Mouse (Mus musculus) heart, postnatal 0 days (tissue): ENCODE results near the gene Gm20878. TPM values are rescaled to one million over a fixed set of nuclear protein-coding genes. Genes with fewer than 3 reads are reported as not detected.
"Not testable (repeated sequence)": the region's sequence is repeated elsewhere in the genome, so short reads cannot be mapped to it uniquely, and the experiment has no call there.

Experiments
- ATAC-seq: fragments of 200-750 bp; cut with Nextera tagmentation; 2 replicates; pipeline ENCODE4 v1.8.0; 2017; ENCODE audit warnings: low read depth, moderate number of reproducible peaks, moderate library complexity; ENCODE audit not compliant: insufficient read depth
- DNase-seq: peaks from one replicate; pipeline ENCODE4 v3.0.0-alpha.2; 2016; ENCODE audit warnings: low spot score
- H3K27ac ChIP-seq: fragments of 300-500 bp; sonication (generic); 2 replicates; pipeline ENCODE4 v1.5.1; 2014; ENCODE audit warnings: low read depth, mild to moderate bottlenecking
- H3K27me3 ChIP-seq: fragments of 300-500 bp; sonication (generic); 2 replicates; pipeline ENCODE4 v1.6.1; 2014; ENCODE audit warnings: low read length, mixed read lengths; ENCODE audit not compliant: control insufficient read depth, insufficient read depth
- H3K36me3 ChIP-seq: fragments of 300-500 bp; sonication (generic); replicated peaks from 2 replicates; pipeline ENCODE4 v1.6.1; 2014; ENCODE audit warnings: low read length, mixed read lengths; ENCODE audit not compliant: control insufficient read depth, insufficient read depth
- H3K4me1 ChIP-seq: fragments of 300-500 bp; sonication (generic); 2 replicates; pipeline ENCODE4 v1.6.1; 2014; ENCODE audit warnings: antibody characterized with exemption; ENCODE audit not compliant: control insufficient read depth, insufficient read depth
- H3K4me2 ChIP-seq: fragments of 300-500 bp; sonication (generic); 2 replicates; pipeline ENCODE4 v1.6.1; 2014; ENCODE audit warnings: low read depth, mild to moderate bottlenecking, low read length, moderate library complexity
- H3K4me3 ChIP-seq: fragments of 300-500 bp; sonication (generic); 2 replicates; pipeline ENCODE4 v1.5.1; 2014; ENCODE audit warnings: low read depth, low read length
- H3K9ac ChIP-seq: fragments of 300-500 bp; sonication (generic); replicated peaks from 2 replicates; pipeline ENCODE4 v1.6.1; 2014; ENCODE audit warnings: low read depth, low read length, mixed read lengths
- H3K9me3 ChIP-seq: fragments of 300-500 bp; sonication (generic); replicated peaks from 2 replicates; pipeline ENCODE4 v1.6.1; 2016; ENCODE audit warnings: low read length; ENCODE audit not compliant: control insufficient read depth
- WGBS: fragments of 180-500 bp; shearing (Covaris S2); extraction: QIAGEN DNeasy Blood & Tissue Kit; methylation state at CpG from one replicate; pipeline ENCODE4 v1.1.7; 2014; 5-methylcytosine and 5-hydroxymethylcytosine counted together
- polyA plus RNA-seq: library from polyadenylated mRNA; unstranded; fragments of >200 nt; fragmentation: Nextera tagmentation; extraction: Ambion mirVana; gene quantifications from 2 replicates; pipeline ENCODE4 v1.2.1, GENCODE M21; 2015
- total RNA-seq: library from RNA; depleted of rRNA; stranded (reverse); fragments of >200 nt; gene quantifications from 2 replicates; pipeline ENCODE4 v1.2.3, GENCODE M21; 2014; ENCODE audit warnings: low replicate concordance; rRNA removed

The Gm20878 gene
- 0.89 TPM in 1 of 2 replicates, not detected in the other for total RNA-seq
- polyA plus RNA-seq: 0.92 and 1.1 TPM in 2 replicates

GRCm38 (mm10) chr4:41941272-41941671 is at the start of gene Gm20878:
Gene Gm20878 (plus strand): TSS chr4:41941572.
- not testable (repeated sequence) for H3K9ac ChIP-seq, H3K4me3 ChIP-seq, H3K4me2 ChIP-seq, DNase-seq, H3K27me3 ChIP-seq, H3K4me1 ChIP-seq, ATAC-seq, H3K9me3 ChIP-seq, H3K36me3 ChIP-seq, H3K27ac ChIP-seq
- WGBS: no CpG with 5 or more reads among the region's 8 CpGs

DNA sequence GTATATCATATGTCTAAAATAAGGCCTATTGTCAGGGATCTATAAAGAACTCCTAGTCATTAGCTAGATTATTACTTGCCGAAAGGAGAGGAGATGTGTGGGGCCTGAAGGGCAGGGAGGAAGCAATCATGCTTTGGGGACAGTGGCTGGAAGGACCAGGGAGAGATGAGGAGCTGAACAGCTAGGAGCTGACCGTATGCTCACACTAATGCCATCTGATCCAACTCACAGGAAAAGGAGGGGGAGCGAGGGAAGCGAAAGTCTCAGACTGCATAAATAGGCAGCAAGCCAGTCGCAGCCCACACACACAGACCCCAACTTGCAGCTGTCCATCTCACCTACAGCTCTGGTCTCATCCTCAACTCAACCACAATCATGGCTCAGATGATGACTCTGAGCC is 38.1 kb upstream of the Gm20878 start, which contains the start of gene Gm21541:
Gene Gm21541 (plus strand): TSS at position 301 of the 400 bp plus-strand sequence.
- H3K9me3 ChIP-seq, H3K4me1 ChIP-seq, H3K4me2 ChIP-seq, ATAC-seq, H3K27me3 ChIP-seq, H3K36me3 ChIP-seq, H3K9ac ChIP-seq, DNase-seq, H3K4me3 ChIP-seq, H3K27ac ChIP-seq: not testable (repeated sequence)
- WGBS: no CpG with 5 or more reads among the region's 5 CpGs

DNA sequence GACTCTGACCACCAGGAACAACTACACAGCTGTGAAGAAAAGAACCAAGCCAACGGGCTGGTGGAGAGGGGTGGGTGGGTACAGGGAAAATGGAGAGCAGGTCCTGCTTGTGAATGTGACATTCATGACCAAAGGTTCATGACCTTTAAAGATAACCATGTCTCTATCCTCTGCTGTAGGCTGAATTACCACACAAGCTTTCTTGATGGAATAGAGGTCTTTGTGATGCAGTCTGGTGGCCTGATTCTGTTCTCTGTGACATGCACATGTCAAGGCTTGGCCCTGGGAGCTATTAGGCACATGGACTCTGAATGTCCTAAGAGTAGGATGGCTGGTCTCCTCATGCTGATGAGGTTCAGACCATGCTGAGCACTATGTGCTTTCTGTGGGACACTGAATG is 24.4 kb downstream of the Gm20878 start, which contains the start of gene Fam205a4:
Gene Fam205a4 (plus strand): TSS at position 301 of the 400 bp plus-strand sequence.
- not testable (repeated sequence) for H3K9ac ChIP-seq, H3K4me3 ChIP-seq, H3K27ac ChIP-seq, H3K4me1 ChIP-seq, ATAC-seq, H3K4me2 ChIP-seq, DNase-seq, H3K27me3 ChIP-seq, H3K36me3 ChIP-seq, H3K9me3 ChIP-seq
- no CpG with 5 or more reads among the region's 1 CpGs for WGBS

Other genes with a start within 250 kb of the Gm20878 start
- 0.31 TPM in 1 of 2 replicates, not detected in the other for gene Cntfr, start 244.5 kb upstream of the Gm20878 start, total RNA-seq
- 0.38 and 0.41 TPM in 2 replicates for gene Cntfr, start 244.5 kb upstream of the Gm20878 start, polyA plus RNA-seq
- 77.1 and 110 TPM in 2 replicates for gene Il11ra1, start 241.6 kb upstream of the Gm20878 start, total RNA-seq
- 104 and 116 TPM in 2 replicates for gene Il11ra1, start 241.6 kb upstream of the Gm20878 start, polyA plus RNA-seq
- 49.6 and 49.8 TPM in 2 replicates for gene Rpp25l, start 228.0 kb upstream of the Gm20878 start, total RNA-seq
- 38.9 and 40.2 TPM in 2 replicates for gene Rpp25l, start 228.0 kb upstream of the Gm20878 start, polyA plus RNA-seq
- gene Dctn3, start 218.4 kb upstream of the Gm20878 start, total RNA-seq: 81.6 and 121 TPM in 2 replicates
- gene Dctn3, start 218.4 kb upstream of the Gm20878 start, polyA plus RNA-seq: 161 and 165 TPM in 2 replicates
- gene Arid3c, start 210.4 kb upstream of the Gm20878 start, total RNA-seq: not detected in 2 replicates
- not detected in 2 replicates for gene Arid3c, start 210.4 kb upstream of the Gm20878 start, polyA plus RNA-seq
- gene Galt, start 186.3 kb upstream of the Gm20878 start, total RNA-seq: 95.0 and 96.8 TPM in 2 replicates
- 69.8 and 70.9 TPM in 2 replicates for gene Galt, start 186.3 kb upstream of the Gm20878 start, polyA plus RNA-seq
- 40.9 and 57.4 TPM in 2 replicates for gene Sigmar1, start 185.4 kb upstream of the Gm20878 start, total RNA-seq
- 33.4 and 37.1 TPM in 2 replicates for gene Sigmar1, start 185.4 kb upstream of the Gm20878 start, polyA plus RNA-seq
- gene Ccl27a, start 167.3 kb upstream of the Gm20878 start, total RNA-seq: 48.5 and 73.7 TPM in 2 replicates
- gene Ccl27a, start 167.3 kb upstream of the Gm20878 start, polyA plus RNA-seq: 49.4 and 49.6 TPM in 2 replicates
- gene Gm21541, start 38.0 kb upstream of the Gm20878 start, total RNA-seq: not detected in 2 replicates
- not detected in 2 replicates for gene Gm21541, start 38.0 kb upstream of the Gm20878 start, polyA plus RNA-seq
- gene Fam205a4, start 24.5 kb downstream of the Gm20878 start, total RNA-seq: not detected in 2 replicates
- gene Fam205a4, start 24.5 kb downstream of the Gm20878 start, polyA plus RNA-seq: 0.03 TPM in 1 of 2 replicates, not detected in the other
- 0.12 TPM in 1 of 2 replicates, not detected in the other for gene Gm21093, start 93.2 kb downstream of the Gm20878 start, total RNA-seq
- gene Gm21093, start 93.2 kb downstream of the Gm20878 start, polyA plus RNA-seq: not detected in 2 replicates
- gene Gm3893, start 149.6 kb downstream of the Gm20878 start, total RNA-seq: not detected in 2 replicates
- gene Gm3893, start 149.6 kb downstream of the Gm20878 start, polyA plus RNA-seq: not detected in 2 replicates
- gene Gm13304, start 173.2 kb downstream of the Gm20878 start, total RNA-seq: 0.73 TPM in 1 of 2 replicates, not detected in the other
- gene Gm13304, start 173.2 kb downstream of the Gm20878 start, polyA plus RNA-seq: 1.2 and 5.1 TPM in 2 replicates
- gene Gm13306, start 211.9 kb downstream of the Gm20878 start, total RNA-seq: not detected in 2 replicates
- 0.30 TPM in 1 of 2 replicates, not detected in the other for gene Gm13306, start 211.9 kb downstream of the Gm20878 start, polyA plus RNA-seq
- gene Gm13305, start 227.0 kb downstream of the Gm20878 start, total RNA-seq: not detected in 2 replicates
- 0.33 and 0.45 TPM in 2 replicates for gene Gm13305, start 227.0 kb downstream of the Gm20878 start, polyA plus RNA-seq